Mouse (Mus musculus): ENCODE data around the gene Megf6.

Megf6 gene

GRCm38 (mm10) chr4:154159961-154160537, 10.5 kb upstream of the Megf6 start:
- peak in 1 of 2 experiments; percentile 41 for DNase-seq (ENCODE audit: low spot score in 2 of 2)

GRCm38 (mm10) chr4:154160538-154161390, 9.8 kb upstream of the Megf6 start, which contains the start of gene Tprgl:
Gene Tprgl, minus strand, starts transcription at chr4:154160666.
- DNase-seq (ENCODE audit: low spot score in 2 of 2), result peak; percentile 92 to 97

GRCm38 (mm10) chr4:154163296-154163695, 7.2 kb upstream of the Megf6 start:
- peak in 1 of 2 experiments; percentile 70 for DNase-seq (ENCODE audit: low spot score in 2 of 2)

- DNase-seq (ENCODE audit: low spot score in 2 of 2), result peak in 1 of 2 experiments; percentile 49
Measured at GRCm38 (mm10) chr4:154167053-154167452, 3.5 kb upstream of the Megf6 start.

- DNase-seq (ENCODE audit: low spot score in 2 of 2), result no peak
Measured at GRCm38 (mm10) chr4:154170021-154170420, 509 bp upstream of the Megf6 start.

- no peak for DNase-seq (ENCODE audit: low spot score in 2 of 2)
Measured at GRCm38 (mm10) chr4:154171151-154171930, 811 bp downstream of the Megf6 start.

GRCm38 (mm10) chr4:154171931-154172604, 1.5 kb downstream of the Megf6 start:
- no peak for DNase-seq (ENCODE audit: low spot score in 2 of 2)

- DNase-seq (ENCODE audit: low spot score in 2 of 2), result no peak
Measured at GRCm38 (mm10) chr4:154177257-154177656, 6.7 kb downstream of the Megf6 start.

GRCm38 (mm10) chr4:154181001-154181400, 10.5 kb downstream of the Megf6 start:
- no peak for DNase-seq (ENCODE audit: low spot score in 2 of 2)

GRCm38 (mm10) chr4:154183566-154183965, 13.0 kb downstream of the Megf6 start:
- DNase-seq (ENCODE audit: low spot score in 2 of 2), result no peak

GRCm38 (mm10) chr4:154185001-154185400, 14.5 kb downstream of the Megf6 start:
- DNase-seq (ENCODE audit: low spot score in 2 of 2), result no peak

- DNase-seq (ENCODE audit: low spot score in 2 of 2), result no peak
Measured at GRCm38 (mm10) chr4:154186002-154186537, 15.5 kb downstream of the Megf6 start.

- no peak for DNase-seq (ENCODE audit: low spot score in 2 of 2)
Measured at GRCm38 (mm10) chr4:154188948-154189347, 18.4 kb downstream of the Megf6 start.

- DNase-seq (ENCODE audit: low spot score in 2 of 2), result no peak
Measured at GRCm38 (mm10) chr4:154197961-154198360, 27.4 kb downstream of the Megf6 start.

- DNase-seq (ENCODE audit: low spot score in 2 of 2), result no peak
Measured at GRCm38 (mm10) chr4:154198377-154198961, 27.9 kb downstream of the Megf6 start.

GRCm38 (mm10) chr4:154201511-154201910, 31.0 kb downstream of the Megf6 start:
- no peak for DNase-seq (ENCODE audit: low spot score in 2 of 2)

GRCm38 (mm10) chr4:154204532-154204931, 34.0 kb downstream of the Megf6 start:
- DNase-seq (ENCODE audit: low spot score in 2 of 2), result no peak

- no peak for DNase-seq (ENCODE audit: low spot score in 2 of 2)
Measured at GRCm38 (mm10) chr4:154205392-154205791, 34.9 kb downstream of the Megf6 start.

GRCm38 (mm10) chr4:154207261-154207660, 36.7 kb downstream of the Megf6 start:
- peak in 1 of 2 experiments; percentile 56 for DNase-seq (ENCODE audit: low spot score in 2 of 2)

GRCm38 (mm10) chr4:154209054-154209453, 38.5 kb downstream of the Megf6 start:
- no peak for DNase-seq (ENCODE audit: low spot score in 2 of 2)

GRCm38 (mm10) chr4:154209825-154210224, 39.3 kb downstream of the Megf6 start:
- DNase-seq (ENCODE audit: low spot score in 2 of 2), result no peak
